8 mouse cellular contexts compared by ENCODE assay signal in the genomic region with DNA sequence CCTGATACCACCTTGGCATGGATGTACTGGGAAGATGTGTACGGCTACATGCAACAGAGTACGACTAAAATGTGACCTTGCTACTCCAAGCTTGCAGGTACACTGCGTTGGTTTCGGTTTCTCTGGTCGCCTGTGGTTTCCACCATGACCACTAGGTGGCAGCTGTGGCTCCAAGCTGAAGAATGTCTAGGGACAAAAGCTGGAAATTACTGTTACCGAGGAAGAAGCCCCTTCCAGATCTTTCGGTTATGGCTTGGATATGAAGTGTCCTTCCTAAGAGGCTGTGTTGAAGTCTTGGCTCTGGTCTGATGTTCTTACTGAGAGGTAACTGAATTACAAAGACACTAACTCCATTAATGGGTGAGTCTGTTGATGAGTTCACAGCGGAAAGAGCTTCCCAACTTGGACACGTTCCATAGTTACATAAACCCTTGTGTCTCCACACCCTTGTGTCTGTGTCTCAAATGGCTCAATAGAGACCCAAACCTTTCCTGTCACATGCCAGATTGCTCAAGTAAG. TPM values are rescaled to one million over a fixed set of nuclear protein-coding genes. Genes with fewer than 3 reads are reported as not detected.
DNase-seq lines count a peak whose midpoint lies in the region; ATAC-seq and TF ChIP-seq lines count a peak whose summit lies in the region.
"Not testable (repeated sequence)": the region's sequence is repeated elsewhere in the genome, so short reads cannot be mapped to it uniquely, and the experiment has no call there.

No protein-coding gene starts in this region.

- H3K27ac ChIP-seq in hindbrain, embryonic 13.5 days; lung, embryonic 14.5 days (ENCODE audit: low read depth); neural tube, embryonic 12.5 days: not testable (repeated sequence)

- H3K9ac ChIP-seq in hindbrain, embryonic 13.5 days; neural tube, embryonic 12.5 days: not testable (repeated sequence)
- H3K9ac ChIP-seq in lung, embryonic 14.5 days = peak overlapping the region; percentile 19

- H3K27me3 ChIP-seq in Patski; hindbrain, embryonic 13.5 days; lung, embryonic 14.5 days (ENCODE audit: insufficient read depth, low read length); neural tube, embryonic 12.5 days (replicated peaks): not testable (repeated sequence)

- WGBS in hindbrain, embryonic 13.5 days = 36% methylated on average over 7 of the region's 9 CpGs
- WGBS in lung, embryonic 14.5 days = 22% methylated on average over 7 of the region's 9 CpGs
- 31% methylated on average over 7 of the region's 9 CpGs for WGBS in neural tube, embryonic 12.5 days

- not testable (repeated sequence) for DNase-seq in Patski (ENCODE audit: low read depth, low spot score)
- peak; percentile 38 to 45 for DNase-seq in cerebellum, postnatal 25 days
- peak; percentile 24 to 26 for DNase-seq in frontal cortex, postnatal 14 days (ENCODE audit: low spot score in 2 of 2)
- peak; percentile 31 to 66 for DNase-seq in layer of hippocampus, adult 8-10 months (ENCODE audit: low spot score in 2 of 2)
- DNase-seq in lung, embryonic 14.5 days = peak; percentile 63
- peak; percentile 20 for DNase-seq in urinary bladder, postnatal 14 days (ENCODE audit: low spot score)

- H3K4me2 ChIP-seq in hindbrain, embryonic 13.5 days = peak overlapping the region; percentile 41
- H3K4me2 ChIP-seq in lung, embryonic 14.5 days = peak overlapping the region; percentile 60
- H3K4me2 ChIP-seq in neural tube, embryonic 12.5 days (replicated peaks) = peak overlapping the region; percentile 46

- in situ Hi-C loops in Patski (cut with MboI; ENCODE audit: low pct_unique_long_range_greater_than_20kb) = not testable (repeated sequence)

- H3K9me3 ChIP-seq in hindbrain, embryonic 13.5 days; lung, embryonic 14.5 days (ENCODE audit: low read depth, low read length); neural tube, embryonic 12.5 days: not testable (repeated sequence)

- peak; percentile 70 for TF ChIP-seq CTCF in Patski (IDR thresholded peaks at IDR 0.05)
- TF ChIP-seq CTCF in lung, embryonic 14.5 days (IDR thresholded peaks at IDR 0.05; ENCODE audit: low read depth) = peak; percentile 62

- not testable (repeated sequence) for H3K4me3 ChIP-seq in hindbrain, embryonic 13.5 days
- peak overlapping the region; percentile 37 for H3K4me3 ChIP-seq in lung, embryonic 14.5 days (ENCODE audit: low read depth, low read length)
- H3K4me3 ChIP-seq in neural tube, embryonic 12.5 days = 0 out of 2 replicates have a peak overlapping the region, but pooled peaks have one; percentile 9

- POLR2A ChIA-PET in Patski (lab: Charles Lee) = not testable (repeated sequence)

- CTCF ChIA-PET in Patski (lab: Charles Lee) = interaction anchor here (0.9 kb wide), 1 partner anchor 23 kb away, joined by 3 read pairs; no protein-coding TSS in a partner anchor

- peak; percentile 96 for ATAC-seq in Patski
- ATAC-seq in hindbrain, embryonic 13.5 days (ENCODE audit: low FRiP score) = peak; percentile 61
- ATAC-seq in lung, embryonic 14.5 days (ENCODE audit: insufficient read depth) = peak; percentile 79
- peak; percentile 74 for ATAC-seq in neural tube, embryonic 12.5 days (ENCODE audit: low FRiP score, low read depth)

- not testable (repeated sequence) for H3K4me1 ChIP-seq in hindbrain, embryonic 13.5 days (replicated peaks); lung, embryonic 14.5 days (ENCODE audit: insufficient read depth); neural tube, embryonic 12.5 days

- H3K36me3 ChIP-seq in hindbrain, embryonic 13.5 days; lung, embryonic 14.5 days (ENCODE audit: insufficient read depth); neural tube, embryonic 12.5 days: not testable (repeated sequence)

RNA-seq across cellular contexts. Expression of a gene that starts 44.5 kb away (rescaled TPM):
- polyA plus RNA-seq in Patski (2021) = 13.7 TPM
- polyA plus RNA-seq in hindbrain, embryonic 13.5 days (2015; fragmentation: Nextera tagmentation; extraction: Ambion mirVana) = 38.7 and 41.4 TPM in 2 replicates
- total RNA-seq in layer of hippocampus, adult 8-10 months (2022) = 10 to 100 TPM in 3 of 4 experiments, 1 to 10 TPM in 1; 9.9 to 11.8 (median 11.5) TPM
- polyA plus RNA-seq in lung, embryonic 14.5 days (2014; fragmentation: Nextera tagmentation; extraction: Ambion mirVana) = 35.2 and 36.1 TPM in 2 replicates
- polyA plus RNA-seq in neural tube, embryonic 12.5 days (2016; fragmentation: Nextera tagmentation; extraction: Ambion mirVana) = 53.5 and 55.6 TPM in 2 replicates
